Mouse (Mus musculus): ENCODE measurements around the gene Cwc25. TPM values are rescaled to one million over a fixed set of nuclear protein-coding genes. Genes with fewer than 3 reads are reported as not detected.
A peak's percentile ranks its signal among the peaks of the same experiment; 100 is the strongest.
"Not testable (repeated sequence)": the region's sequence is repeated elsewhere in the genome, so short reads cannot be mapped to it uniquely, and the experiment has no call there.

The Cwc25 gene
- polyA plus RNA-seq, 1 experiment = 6.7 TPM

DNA sequence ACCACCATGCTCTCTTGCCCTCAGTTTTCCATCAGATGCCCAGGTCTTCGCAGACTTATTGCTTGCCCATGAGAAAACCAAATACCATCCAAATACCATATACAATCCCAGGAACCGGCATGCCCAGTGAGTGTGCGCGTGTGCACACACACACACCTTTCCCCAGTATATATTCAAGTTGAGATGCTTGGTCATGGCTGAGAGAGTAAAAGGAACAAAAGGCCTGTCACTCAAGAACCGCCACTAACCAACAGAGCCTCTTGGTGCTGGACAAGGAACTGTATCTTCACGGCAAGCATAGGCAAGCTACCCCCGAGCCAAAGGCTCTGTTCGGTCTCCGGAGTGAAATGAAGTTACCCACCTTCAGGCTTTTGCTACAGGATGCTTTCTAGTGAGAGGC, 23.8 kb downstream of the Cwc25 start:
- peak overlapping the region; percentile 90; the same call in 1 of the 2 replicates for H3K27ac ChIP-seq (ENCODE audit: insufficient read depth, low read length)
- TF ChIP-seq CTCF (IDR thresholded peaks at IDR 0.05; ENCODE audit: extremely low read depth, insufficient read depth, insufficient read length, insufficient replicate concordance) (no peak), POLR2A (IDR thresholded peaks at IDR 0.05; ENCODE audit: low read depth, low read length) (no peak)
- peaks cover 15% of the 10 kb centered on the region; the same call in 1 of the 2 replicates for H3K4me1 ChIP-seq (ENCODE audit: control insufficient read depth, insufficient read depth, insufficient read length)
- H3K36me3 ChIP-seq (ENCODE audit: control insufficient read depth, insufficient read depth, low read length) = peaks cover 3% of the 10 kb centered on the region; the same call in 1 of the 2 replicates
- no peak for DNase-seq (ENCODE audit: low read depth in 1 of 2, low spot score in 2 of 2)
- no peaks in the 10 kb centered on the region for H3K27me3 ChIP-seq (ENCODE audit: control insufficient read depth, insufficient read depth, low read length)
- peak overlapping the region; percentile 21 for H3K4me3 ChIP-seq (ENCODE audit: extremely low read depth, insufficient read depth, insufficient read length)
- WGBS = 47% methylated on average over 9 of the region's 9 CpGs

DNA sequence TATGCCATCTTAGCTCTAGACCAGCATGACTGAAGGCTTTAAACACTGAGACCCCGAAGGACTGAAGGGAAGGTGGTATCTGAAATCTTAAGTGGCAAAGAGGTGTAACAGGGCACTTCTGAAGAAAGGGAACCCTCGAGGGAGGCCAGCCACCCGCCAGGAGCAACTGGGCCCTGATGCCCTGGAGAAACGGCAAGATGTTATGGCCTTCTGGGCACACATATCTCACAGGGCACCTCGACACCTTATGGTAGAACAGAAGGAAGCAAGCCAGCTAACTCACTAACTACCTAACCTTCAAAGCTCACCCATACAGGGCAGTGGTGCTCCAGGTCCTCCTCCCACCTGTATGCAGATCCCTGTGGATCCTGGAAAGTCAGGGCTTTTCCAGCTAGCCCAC, 24.2 kb downstream of the Cwc25 start:
- Histone ChIP-seq H3K4me1 (ENCODE audit: control insufficient read depth, insufficient read depth, insufficient read length) (peaks cover 15% of the 10 kb centered on the region; the same call in 1 of the 2 replicates), H3K4me3 (ENCODE audit: extremely low read depth, insufficient read depth, insufficient read length) (no peak overlapping the region), H3K27me3 (ENCODE audit: control insufficient read depth, insufficient read depth, low read length) (no peaks in the 10 kb centered on the region), H3K36me3 (ENCODE audit: control insufficient read depth, insufficient read depth, low read length) (peaks cover 3% of the 10 kb centered on the region; the same call in 1 of the 2 replicates), H3K27ac (ENCODE audit: insufficient read depth, low read length) (no peak overlapping the region)
- TF ChIP-seq CTCF (IDR thresholded peaks at IDR 0.05; ENCODE audit: extremely low read depth, insufficient read depth, insufficient read length, insufficient replicate concordance) (no peak), POLR2A (IDR thresholded peaks at IDR 0.05; ENCODE audit: low read depth, low read length) (no peak)
- DNase-seq (ENCODE audit: low read depth in 1 of 2, low spot score in 2 of 2) = no peak
- WGBS = 80% methylated on average over 5 of the region's 5 CpGs

DNA sequence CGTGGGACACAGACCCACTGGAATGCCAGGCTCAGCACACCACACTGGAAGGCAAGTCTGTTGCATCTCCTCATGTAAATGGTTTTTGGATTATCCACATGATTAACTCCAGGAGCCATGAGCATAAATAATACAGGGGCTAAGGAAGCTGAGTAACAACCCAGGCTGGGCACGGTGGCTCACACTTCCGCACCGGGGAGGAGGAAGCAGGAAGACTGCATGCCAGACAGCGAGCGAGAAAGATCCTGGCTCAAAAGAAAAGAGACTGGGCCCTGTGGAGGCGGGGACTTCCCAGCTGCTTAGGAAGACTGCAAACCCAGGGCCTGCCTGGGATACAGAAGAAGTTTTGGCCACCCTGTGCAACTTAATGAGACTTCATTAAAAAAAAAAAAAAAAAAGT, 26.2 kb downstream of the Cwc25 start:
- TF ChIP-seq POLR2A (IDR thresholded peaks at IDR 0.05; ENCODE audit: low read depth, low read length) (no peak), CTCF (IDR thresholded peaks at IDR 0.05; ENCODE audit: extremely low read depth, insufficient read depth, insufficient read length, insufficient replicate concordance) (no peak)
- peak in 1 of 2 experiments; percentile 22 for DNase-seq (ENCODE audit: low read depth in 1 of 2, low spot score in 2 of 2)
- H3K4me3 ChIP-seq (ENCODE audit: extremely low read depth, insufficient read depth, insufficient read length) = no peak overlapping the region
- peaks cover 15% of the 10 kb centered on the region; the same call in 1 of the 2 replicates for H3K4me1 ChIP-seq (ENCODE audit: control insufficient read depth, insufficient read depth, insufficient read length)
- H3K27ac ChIP-seq (ENCODE audit: insufficient read depth, low read length) = no peak overlapping the region
- no peaks in the 10 kb centered on the region for H3K27me3 ChIP-seq (ENCODE audit: control insufficient read depth, insufficient read depth, low read length)
- no peaks in the 10 kb centered on the region for H3K36me3 ChIP-seq (ENCODE audit: control insufficient read depth, insufficient read depth, low read length)
- 44% methylated on average over 7 of the region's 7 CpGs for WGBS

DNA sequence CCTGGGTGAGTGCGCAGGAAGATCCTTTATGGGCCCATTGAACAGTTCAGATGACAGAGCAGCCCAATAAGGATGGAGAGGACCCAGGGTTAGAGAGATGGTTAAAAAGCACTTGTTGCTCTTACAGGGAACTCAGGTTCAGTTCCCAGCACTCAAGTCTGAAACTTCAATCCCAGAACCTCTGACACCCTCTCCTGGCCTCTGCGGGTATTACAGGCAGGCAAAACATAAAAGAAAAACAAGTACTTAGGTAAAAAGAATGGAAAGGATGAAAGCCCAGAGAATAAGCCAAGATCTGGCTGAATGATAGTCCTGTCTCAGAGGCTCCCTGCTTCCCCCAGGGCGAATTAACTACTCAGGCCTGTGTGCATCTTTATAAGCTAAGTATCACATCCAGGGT, 27.2 kb downstream of the Cwc25 start:
- WGBS = 100% methylated on average over 3 of the region's 3 CpGs
- no peak for DNase-seq (ENCODE audit: low read depth in 1 of 2, low spot score in 2 of 2)
- peaks cover 15% of the 10 kb centered on the region; the same call in 1 of the 2 replicates for H3K4me1 ChIP-seq (ENCODE audit: control insufficient read depth, insufficient read depth, insufficient read length)

DNA sequence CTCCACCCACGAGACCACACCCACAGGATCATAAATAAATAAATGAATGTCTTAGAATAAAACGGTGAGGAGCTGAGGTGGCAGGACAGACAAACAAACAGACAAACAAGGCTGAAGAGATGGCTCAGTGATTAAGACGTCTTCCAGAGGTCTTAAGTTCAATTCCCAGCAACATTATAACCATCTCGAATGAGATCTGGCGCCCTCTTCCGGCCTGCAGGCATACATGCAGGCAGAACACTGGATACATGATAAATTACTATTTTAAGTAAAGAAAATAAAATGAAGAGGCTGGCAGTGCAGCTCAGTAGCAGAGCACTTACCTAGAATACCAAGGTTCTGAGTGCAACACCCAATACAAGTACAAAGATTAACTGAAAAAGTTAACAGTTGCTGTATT, 27.7 kb downstream of the Cwc25 start:
- H3K36me3 ChIP-seq (ENCODE audit: control insufficient read depth, insufficient read depth, low read length) = no peaks in the 10 kb centered on the region
- H3K27ac ChIP-seq (ENCODE audit: insufficient read depth, low read length) = no peak overlapping the region
- no peak overlapping the region for H3K4me3 ChIP-seq (ENCODE audit: extremely low read depth, insufficient read depth, insufficient read length)
- TF ChIP-seq POLR2A (IDR thresholded peaks at IDR 0.05; ENCODE audit: low read depth, low read length) = no peak
- TF ChIP-seq CTCF (IDR thresholded peaks at IDR 0.05; ENCODE audit: extremely low read depth, insufficient read depth, insufficient read length, insufficient replicate concordance) = no peak
- no peaks in the 10 kb centered on the region for H3K27me3 ChIP-seq (ENCODE audit: control insufficient read depth, insufficient read depth, low read length)
- no peak for DNase-seq (ENCODE audit: low read depth in 1 of 2, low spot score in 2 of 2)
- peaks cover 15% of the 10 kb centered on the region; the same call in 1 of the 2 replicates for H3K4me1 ChIP-seq (ENCODE audit: control insufficient read depth, insufficient read depth, insufficient read length)
- 72% methylated on average over 6 of the region's 6 CpGs for WGBS

More for the DNA sequence above, 27.2 kb downstream of the Cwc25 start:
- Histone ChIP-seq H3K27ac (ENCODE audit: insufficient read depth, low read length) (no peak overlapping the region), H3K4me3 (ENCODE audit: extremely low read depth, insufficient read depth, insufficient read length) (no peak overlapping the region), H3K36me3 (ENCODE audit: control insufficient read depth, insufficient read depth, low read length) (no peaks in the 10 kb centered on the region), H3K27me3 (ENCODE audit: control insufficient read depth, insufficient read depth, low read length) (no peaks in the 10 kb centered on the region)
- TF ChIP-seq POLR2A (IDR thresholded peaks at IDR 0.05; ENCODE audit: low read depth, low read length) (no peak), CTCF (IDR thresholded peaks at IDR 0.05; ENCODE audit: extremely low read depth, insufficient read depth, insufficient read length, insufficient replicate concordance) (no peak)

DNA sequence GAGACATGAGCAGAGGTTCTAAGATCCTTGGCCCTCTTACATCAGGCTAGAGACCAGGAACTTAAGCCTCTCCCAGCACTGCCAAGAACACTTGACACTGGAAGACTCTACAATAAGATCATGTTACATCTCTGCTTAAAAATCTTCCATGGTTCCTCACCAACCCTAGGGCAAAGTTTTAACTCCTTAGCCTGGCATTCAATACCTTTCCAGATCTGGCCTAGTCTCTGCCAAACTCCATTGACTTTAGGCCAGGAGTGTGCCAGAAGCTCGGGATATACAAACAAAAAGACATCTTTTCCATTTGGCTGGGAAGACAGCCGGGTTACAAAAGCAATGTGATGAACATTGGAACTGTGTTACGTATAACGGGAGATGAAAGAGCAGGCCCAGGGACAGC, 28.8 kb downstream of the Cwc25 start:
- no peak overlapping the region for H3K27ac ChIP-seq (ENCODE audit: insufficient read depth, low read length)
- no peaks in the 10 kb centered on the region for H3K36me3 ChIP-seq (ENCODE audit: control insufficient read depth, insufficient read depth, low read length)
- H3K4me1 ChIP-seq (ENCODE audit: control insufficient read depth, insufficient read depth, insufficient read length) = peaks cover 9% of the 10 kb centered on the region; the same call in 1 of the 2 replicates
- DNase-seq (ENCODE audit: low read depth in 1 of 2, low spot score in 2 of 2) = no peak
- H3K4me3 ChIP-seq (ENCODE audit: extremely low read depth, insufficient read depth, insufficient read length) = no peak overlapping the region
- 90% methylated on average over 4 of the region's 4 CpGs for WGBS
- H3K27me3 ChIP-seq (ENCODE audit: control insufficient read depth, insufficient read depth, low read length) = no peaks in the 10 kb centered on the region
- no peak for TF ChIP-seq POLR2A (IDR thresholded peaks at IDR 0.05; ENCODE audit: low read depth, low read length)
- TF ChIP-seq CTCF (IDR thresholded peaks at IDR 0.05; ENCODE audit: extremely low read depth, insufficient read depth, insufficient read length, insufficient replicate concordance) = no peak

DNA sequence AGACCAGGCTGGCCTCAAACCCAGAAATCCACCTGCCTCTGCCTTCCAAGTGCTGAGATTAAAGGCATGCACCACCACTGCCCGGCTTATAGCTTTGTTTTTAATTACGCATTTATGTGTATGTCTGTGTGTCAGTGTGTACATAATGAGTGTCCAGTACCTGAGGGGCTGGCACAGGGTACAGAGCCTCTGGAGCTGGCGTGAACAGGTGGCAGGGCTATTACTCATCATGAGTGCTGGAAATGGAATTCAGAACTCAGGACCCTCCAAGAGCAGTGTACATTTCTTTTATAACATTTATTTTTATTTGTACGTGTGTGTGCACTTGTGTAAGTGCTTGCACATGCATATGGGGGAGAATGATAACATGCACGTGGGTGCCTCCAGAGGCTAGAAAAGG, 29.7 kb downstream of the Cwc25 start:
- 89% methylated on average over 5 of the region's 5 CpGs for WGBS
- H3K27ac ChIP-seq (ENCODE audit: insufficient read depth, low read length) = no peak overlapping the region

DNA sequence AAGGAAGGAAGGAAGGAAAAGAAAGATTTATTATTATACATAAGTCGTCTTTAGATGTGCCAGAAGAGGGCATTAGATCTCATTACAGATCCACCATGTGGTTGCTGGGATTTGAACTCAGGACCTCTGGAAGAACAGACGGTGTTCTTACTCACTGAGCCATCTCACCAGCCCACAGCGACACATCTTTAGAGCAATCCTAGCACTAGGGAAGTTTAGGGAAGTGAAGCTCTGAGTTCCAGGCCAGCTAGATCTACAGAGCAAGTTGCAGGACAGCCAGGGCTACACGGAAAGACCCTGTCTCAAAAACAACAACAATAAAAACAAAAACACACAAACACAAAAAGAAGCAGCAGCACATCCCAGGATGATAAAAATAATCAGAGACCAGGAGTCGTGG, 31.5 kb downstream of the Cwc25 start:
- not testable (repeated sequence) for DNase-seq (ENCODE audit: low read depth in 1 of 2, low spot score in 2 of 2); H3K4me3 ChIP-seq (ENCODE audit: extremely low read depth, insufficient read depth, insufficient read length); H3K27ac ChIP-seq (ENCODE audit: insufficient read depth, low read length); H3K4me1 ChIP-seq (ENCODE audit: control insufficient read depth, insufficient read depth, insufficient read length); H3K27me3 ChIP-seq (ENCODE audit: control insufficient read depth, insufficient read depth, low read length)
- peaks cover 13% of the 10 kb centered on the region for H3K36me3 ChIP-seq (ENCODE audit: control insufficient read depth, insufficient read depth, low read length)
- 73% methylated on average over 5 of the region's 5 CpGs for WGBS

More for the DNA sequence above, 29.7 kb downstream of the Cwc25 start:
- no peak for TF ChIP-seq POLR2A (IDR thresholded peaks at IDR 0.05; ENCODE audit: low read depth, low read length)
- TF ChIP-seq CTCF (IDR thresholded peaks at IDR 0.05; ENCODE audit: extremely low read depth, insufficient read depth, insufficient read length, insufficient replicate concordance) = no peak
- no peak for DNase-seq (ENCODE audit: low read depth in 1 of 2, low spot score in 2 of 2)
- Histone ChIP-seq H3K4me3 (ENCODE audit: extremely low read depth, insufficient read depth, insufficient read length) (no peak overlapping the region), H3K36me3 (ENCODE audit: control insufficient read depth, insufficient read depth, low read length) (peaks cover 5% of the 10 kb centered on the region), H3K27me3 (ENCODE audit: control insufficient read depth, insufficient read depth, low read length) (no peaks in the 10 kb centered on the region), H3K4me1 (ENCODE audit: control insufficient read depth, insufficient read depth, insufficient read length) (peaks cover 4% of the 10 kb centered on the region; the same call in 1 of the 2 replicates)
